Mouse (Mus musculus): ENCODE measurements around the gene Aph1a. TPM values are rescaled to one million over a fixed set of nuclear protein-coding genes. Genes with fewer than 3 reads are reported as not detected.
"Not testable (repeated sequence)": the region's sequence is repeated elsewhere in the genome, so short reads cannot be mapped to it uniquely, and the experiment has no call there.

The Aph1a gene
- polyA plus RNA-seq, 1 experiment from 2014 or later = 34.6 TPM

DNA sequence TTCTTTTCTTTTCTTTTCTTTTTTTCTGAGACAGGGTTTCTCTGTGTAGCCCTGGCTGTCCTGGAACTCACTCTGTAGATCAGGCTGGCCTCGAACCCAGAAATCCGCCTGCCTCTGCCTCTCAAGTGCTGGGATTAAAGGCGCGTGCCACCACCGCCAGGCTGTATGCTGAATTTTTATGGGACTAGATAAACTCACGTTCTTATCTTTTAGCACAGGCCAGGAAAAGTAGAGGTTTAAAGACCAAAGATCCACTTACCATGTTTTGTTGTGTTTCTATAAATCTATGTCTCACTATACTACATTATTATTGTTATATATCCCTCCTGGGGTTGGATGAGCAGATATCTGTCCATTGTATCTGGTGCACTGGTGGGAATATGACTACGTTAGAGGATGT is 29.7 kb downstream of the Aph1a start:
- not testable (repeated sequence) for H3K36me3 ChIP-seq; H3K27ac ChIP-seq (replicated peaks); H3K9me3 ChIP-seq (replicated peaks); H3K9ac ChIP-seq; ATAC-seq (ENCODE audit: insufficient number of reproducible peaks, low FRiP score, low TSS enrichment, low read depth); H3K4me2 ChIP-seq (replicated peaks); H3K4me3 ChIP-seq (replicated peaks); H3K4me1 ChIP-seq; H3K27me3 ChIP-seq
- 93% methylated on average over 7 of the region's 7 CpGs for WGBS

DNA sequence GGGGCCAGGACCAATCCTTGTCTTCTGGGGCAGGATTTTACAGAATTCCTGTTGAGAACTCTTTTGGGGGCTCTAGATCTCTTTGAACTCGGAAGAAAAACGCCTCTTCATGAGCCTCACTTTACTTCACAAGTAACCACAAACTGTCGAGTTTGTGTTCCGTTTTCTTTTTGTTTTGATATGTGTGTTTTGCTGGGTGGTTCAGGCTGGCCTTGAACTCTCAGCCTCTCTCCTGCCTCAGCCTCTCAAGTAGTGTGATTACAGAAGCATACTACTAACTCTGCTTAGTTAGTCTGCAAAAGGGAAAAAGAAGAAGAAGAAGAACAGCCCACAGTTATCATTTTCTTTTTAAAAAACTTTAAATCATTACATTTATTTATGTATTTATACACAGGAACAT is 30.4 kb downstream of the Aph1a start:
- Histone ChIP-seq H3K27me3 (no peaks in the 10 kb centered on the region), H3K9me3 (replicated peaks) (no peaks in the 10 kb centered on the region), H3K27ac (replicated peaks) (no peak overlapping the region), H3K9ac (no peak overlapping the region), H3K4me3 (replicated peaks) (no peak overlapping the region), H3K36me3 (no peaks in the 10 kb centered on the region), H3K4me1 (peaks cover 3% of the 10 kb centered on the region; the same call in 1 of the 2 replicates), H3K4me2 (replicated peaks) (no peak overlapping the region)
- WGBS = 64% methylated on average over 4 of the region's 4 CpGs
- ATAC-seq (ENCODE audit: insufficient number of reproducible peaks, low FRiP score, low TSS enrichment, low read depth) = no peak

DNA sequence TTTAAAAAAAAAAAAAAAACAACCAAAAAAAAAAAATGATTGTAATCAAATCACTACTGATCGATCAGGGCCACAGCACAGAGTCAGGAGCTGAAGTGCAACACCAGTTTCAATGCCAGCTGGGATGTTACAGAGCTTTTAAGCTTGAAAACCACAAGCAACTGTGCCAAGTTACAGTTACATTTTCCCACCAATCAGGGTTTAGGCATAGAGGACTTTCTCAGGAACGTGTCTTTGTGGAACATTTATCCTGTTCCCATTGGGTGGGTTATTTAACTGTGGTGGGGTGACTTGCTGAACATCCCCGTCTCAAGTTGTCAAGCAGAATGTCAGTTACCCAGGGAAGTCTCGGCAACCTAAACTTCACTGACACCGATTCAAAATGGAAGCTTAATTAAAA is 31.3 kb downstream of the Aph1a start:
- WGBS = 50% methylated on average over 5 of the region's 5 CpGs
- no peak overlapping the region for H3K4me3 ChIP-seq (replicated peaks)
- no peaks in the 10 kb centered on the region for H3K36me3 ChIP-seq
- no peak overlapping the region for H3K27ac ChIP-seq (replicated peaks)
- H3K4me1 ChIP-seq = peaks cover 3% of the 10 kb centered on the region; the same call in 1 of the 2 replicates
- no peak overlapping the region for H3K9ac ChIP-seq
- H3K9me3 ChIP-seq (replicated peaks) = no peaks in the 10 kb centered on the region
- H3K27me3 ChIP-seq = no peaks in the 10 kb centered on the region
- ATAC-seq (ENCODE audit: insufficient number of reproducible peaks, low FRiP score, low TSS enrichment, low read depth) = no peak
- no peak overlapping the region for H3K4me2 ChIP-seq (replicated peaks)

DNA sequence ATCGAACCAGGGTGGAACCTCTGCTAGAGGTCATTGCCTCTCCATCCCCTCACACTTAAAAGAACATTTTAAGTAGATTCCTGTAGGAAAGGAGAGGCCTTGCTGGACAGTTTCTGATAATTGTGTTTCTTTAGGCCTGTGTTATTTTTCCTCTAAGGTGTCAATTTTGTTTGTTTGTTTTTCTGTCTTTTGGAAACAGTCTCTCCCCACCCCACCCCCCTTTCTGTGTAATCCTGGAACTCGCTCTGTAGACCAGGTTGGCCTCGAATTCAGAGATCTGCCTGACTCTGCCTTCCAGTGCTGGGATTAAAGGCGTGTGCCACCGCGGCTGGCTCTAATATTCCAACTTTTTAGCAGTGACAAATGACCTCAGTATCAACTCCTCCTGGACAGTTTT is 34.5 kb downstream of the Aph1a start:
- Histone ChIP-seq H3K27ac (replicated peaks) (peak overlapping the region; percentile 84), H3K27me3 (no peaks in the 10 kb centered on the region), H3K4me2 (replicated peaks) (peak overlapping the region; percentile 65), H3K4me1 (peaks cover 6% of the 10 kb centered on the region; the same call in 1 of the 2 replicates), H3K36me3 (no peaks in the 10 kb centered on the region), H3K9ac (0 out of 2 replicates have a peak overlapping the region, but pooled peaks have one; percentile 34), H3K9me3 (replicated peaks) (no peaks in the 10 kb centered on the region), H3K4me3 (replicated peaks) (peak overlapping the region; percentile 88)
- WGBS = 68% methylated on average over 6 of the region's 6 CpGs
- no peak for ATAC-seq (ENCODE audit: insufficient number of reproducible peaks, low FRiP score, low TSS enrichment, low read depth)

DNA sequence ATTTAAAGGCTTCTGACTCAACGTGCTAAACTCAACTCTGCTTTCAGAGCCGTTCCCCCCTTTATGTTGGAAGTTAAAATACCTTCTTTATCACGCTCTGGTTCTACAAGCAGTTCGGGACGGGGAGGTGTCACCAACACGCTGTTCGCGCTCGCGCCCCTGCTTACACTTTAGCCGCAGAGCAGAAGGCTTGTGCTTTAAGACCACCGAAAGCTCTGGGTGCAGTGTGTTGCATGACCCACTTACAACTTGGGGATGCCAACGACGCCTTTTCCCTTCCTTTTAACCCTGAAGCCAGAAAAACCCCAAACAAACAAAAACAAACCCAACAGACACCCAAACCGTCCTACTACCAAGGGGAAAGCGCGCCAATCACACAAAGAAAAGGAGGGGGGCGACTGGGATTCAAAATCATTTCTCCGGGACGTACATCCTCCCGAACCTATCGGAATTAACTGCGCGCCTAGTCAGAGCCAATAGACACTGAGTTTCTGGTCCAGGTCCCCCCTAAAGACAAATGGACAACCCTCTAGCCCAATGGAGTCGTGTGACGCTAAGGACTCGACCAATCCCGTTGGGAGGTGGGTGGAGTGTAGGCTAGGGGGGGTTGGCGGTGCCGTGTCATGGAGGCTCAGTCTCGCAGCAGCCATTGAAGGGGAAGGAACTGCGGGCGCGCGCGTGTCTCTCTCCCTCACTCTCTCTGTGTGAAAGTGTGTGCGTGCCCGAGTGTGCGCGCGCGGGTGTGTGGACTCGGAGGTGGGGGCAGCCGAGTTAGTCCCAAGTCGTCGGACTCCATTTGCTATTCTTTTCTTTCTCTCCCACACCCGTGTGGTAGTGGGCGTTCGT is 35.1 kb downstream of the Aph1a start, which contains the start of gene Anp32e:
Anp32e (plus strand) TSS at position 589 of the 846 bp plus-strand sequence.
- Histone ChIP-seq H3K36me3 (peaks cover 4% of the 10 kb centered on the region; the same call in 1 of the 2 replicates), H3K9me3 (replicated peaks) (no peaks in the 10 kb centered on the region), H3K4me1 (peaks cover 6% of the 10 kb centered on the region; the same call in 1 of the 2 replicates), H3K27me3 (no peaks in the 10 kb centered on the region), H3K4me3 (replicated peaks) (peak within 1 kb of the TSS; percentile 88), H3K9ac (peak within 1 kb of the TSS; percentile 93), H3K27ac (replicated peaks) (peak within 1 kb of the TSS; percentile 94), H3K4me2 (replicated peaks) (peak within 1 kb of the TSS; percentile 65)
- ATAC-seq (ENCODE audit: insufficient number of reproducible peaks, low FRiP score, low TSS enrichment, low read depth) = peak; percentile 100
- WGBS = under 1% methylated on average over 49 of the region's 49 CpGs

DNA sequence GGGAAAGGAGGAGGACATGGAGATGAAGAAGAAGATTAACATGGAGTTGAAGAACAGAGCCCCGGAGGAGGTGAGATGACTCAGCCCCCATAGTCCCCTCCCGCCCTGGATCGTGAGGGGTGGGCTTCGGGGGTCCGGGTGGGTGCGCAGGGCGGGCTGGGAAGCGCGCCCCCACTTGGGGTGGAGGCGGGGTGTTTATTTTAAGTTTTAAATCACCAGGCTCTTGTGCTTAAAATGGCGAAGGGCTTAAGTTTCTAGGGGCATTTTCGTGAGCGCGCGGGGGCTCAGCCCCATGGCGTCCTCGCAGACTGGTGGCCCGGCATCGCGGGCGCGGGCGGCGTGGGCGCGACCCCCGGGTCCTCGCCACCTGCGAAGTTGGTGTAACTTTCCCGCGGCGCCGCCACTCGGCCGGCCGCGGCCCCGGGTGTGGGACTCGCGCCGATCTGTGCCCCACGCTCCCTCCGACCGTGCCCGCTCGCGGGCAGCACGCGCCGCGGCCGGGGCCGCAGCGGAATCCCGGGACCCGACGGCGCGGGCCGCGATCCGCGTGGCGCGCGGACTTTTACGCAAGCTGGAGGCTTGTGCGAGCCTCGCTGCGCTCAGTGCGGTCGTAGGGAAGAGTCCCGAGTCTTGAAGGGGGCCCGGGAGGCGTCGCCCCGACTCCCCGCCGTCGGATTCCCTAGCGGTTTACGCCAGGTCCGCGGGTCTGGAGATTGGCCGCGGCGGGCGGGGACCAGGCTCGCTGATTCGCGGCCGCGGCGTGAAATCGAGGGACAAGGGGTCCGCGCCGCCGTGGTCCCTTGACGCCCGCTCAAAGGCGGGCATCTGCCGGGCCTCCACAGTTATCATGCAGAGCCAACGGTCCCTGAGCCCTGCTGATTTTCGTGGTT is 36.1 kb downstream of the Aph1a start:
- under 1% methylated on average over 104 of the region's 105 CpGs for WGBS
- no peak; the same call in 1 of the 2 replicates for ATAC-seq (ENCODE audit: insufficient number of reproducible peaks, low FRiP score, low TSS enrichment, low read depth)

DNA sequence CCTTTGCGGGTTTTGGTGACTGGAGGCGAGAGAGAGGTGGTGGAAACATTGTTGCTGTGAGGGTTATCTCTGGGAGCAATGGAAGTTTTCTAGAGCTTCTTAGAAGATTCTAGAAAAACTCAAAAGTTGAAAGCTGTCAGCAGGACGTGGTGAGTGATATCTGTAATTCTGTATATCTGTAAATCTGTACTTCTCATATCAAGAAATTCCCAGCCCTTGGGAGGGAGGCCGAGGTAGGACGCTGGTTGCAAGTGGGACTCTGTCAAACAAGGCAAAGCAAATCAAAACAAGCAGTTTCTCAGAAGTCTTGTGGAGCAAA is 36.7 kb downstream of the Aph1a start:
- peaks cover 6% of the 10 kb centered on the region; the same call in 1 of the 2 replicates for H3K4me1 ChIP-seq
- peak overlapping the region; percentile 88 for H3K4me3 ChIP-seq (replicated peaks)
- H3K27me3 ChIP-seq = no peaks in the 10 kb centered on the region
- peaks cover 19% of the 10 kb centered on the region for H3K36me3 ChIP-seq
- H3K9me3 ChIP-seq (replicated peaks) = no peaks in the 10 kb centered on the region
- H3K9ac ChIP-seq = peak overlapping the region; percentile 93
- ATAC-seq (ENCODE audit: insufficient number of reproducible peaks, low FRiP score, low TSS enrichment, low read depth) = no peak
- peak overlapping the region; percentile 94 for H3K27ac ChIP-seq (replicated peaks)
- WGBS = 2% methylated on average over 5 of the region's 5 CpGs
- H3K4me2 ChIP-seq (replicated peaks) = peak overlapping the region; percentile 65

More for the DNA sequence above, 36.1 kb downstream of the Aph1a start:
- H3K27ac ChIP-seq (replicated peaks) = peak overlapping the region; percentile 94
- H3K4me1 ChIP-seq = peaks cover 6% of the 10 kb centered on the region; the same call in 1 of the 2 replicates
- H3K27me3 ChIP-seq = no peaks in the 10 kb centered on the region
- H3K4me3 ChIP-seq (replicated peaks) = peak overlapping the region; percentile 88
- H3K9me3 ChIP-seq (replicated peaks) = no peaks in the 10 kb centered on the region
- H3K9ac ChIP-seq = peak overlapping the region; percentile 93
- peaks cover 13% of the 10 kb centered on the region for H3K36me3 ChIP-seq
- H3K4me2 ChIP-seq (replicated peaks) = peak overlapping the region; percentile 65

DNA sequence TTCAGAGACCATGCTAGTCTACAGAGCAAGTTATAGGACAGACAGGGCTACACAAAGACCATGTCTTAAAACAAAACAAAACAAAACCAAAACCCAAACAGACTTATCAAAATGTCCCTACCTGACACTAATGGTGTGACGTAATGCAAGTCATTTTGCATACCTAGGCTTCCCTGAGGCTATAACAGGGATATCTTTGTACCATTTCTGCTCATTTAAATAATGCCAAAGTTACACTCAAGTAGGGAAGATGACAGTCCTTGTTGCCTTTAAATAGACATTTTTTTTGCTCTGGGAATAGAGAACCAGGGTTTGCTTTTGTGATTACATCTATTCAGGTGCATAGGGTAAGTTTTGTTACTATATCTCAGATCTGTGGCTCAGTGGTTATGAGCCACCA is 37.7 kb downstream of the Aph1a start:
- Histone ChIP-seq H3K4me2 (replicated peaks) (no peak overlapping the region), H3K9me3 (replicated peaks) (no peaks in the 10 kb centered on the region), H3K27me3 (no peaks in the 10 kb centered on the region), H3K27ac (replicated peaks) (no peak overlapping the region), H3K36me3 (peaks cover 22% of the 10 kb centered on the region), H3K9ac (no peak overlapping the region), H3K4me3 (replicated peaks) (no peak overlapping the region), H3K4me1 (peaks cover 6% of the 10 kb centered on the region; the same call in 1 of the 2 replicates)
- no peak for ATAC-seq (ENCODE audit: insufficient number of reproducible peaks, low FRiP score, low TSS enrichment, low read depth)
- 89% methylated on average over 1 of the region's 1 CpGs for WGBS

DNA sequence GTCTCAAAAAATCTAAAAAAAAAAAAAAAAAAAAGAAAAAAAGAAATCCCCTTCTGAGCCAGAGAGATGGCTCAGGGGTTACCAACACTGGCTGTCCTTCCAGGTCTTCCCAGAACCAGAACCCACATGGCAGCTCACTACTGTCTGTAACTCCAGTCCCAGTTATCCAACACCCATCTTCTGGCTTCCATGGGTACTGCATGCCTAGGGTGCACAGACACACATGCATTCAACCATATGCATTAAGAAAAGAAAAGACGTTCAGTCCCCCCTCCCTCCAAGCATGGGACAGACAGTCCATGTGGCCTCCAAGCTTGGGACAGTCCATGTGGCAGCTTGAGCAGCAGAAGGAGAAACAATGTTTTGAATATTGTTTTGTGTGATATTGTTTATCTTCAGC is 38.4 kb downstream of the Aph1a start:
- Histone ChIP-seq H3K4me3 (replicated peaks) (no peak overlapping the region), H3K4me1 (peaks cover 6% of the 10 kb centered on the region; the same call in 1 of the 2 replicates), H3K9ac (no peak overlapping the region), H3K4me2 (replicated peaks) (no peak overlapping the region), H3K36me3 (peaks cover 28% of the 10 kb centered on the region), H3K27me3 (no peaks in the 10 kb centered on the region), H3K27ac (replicated peaks) (no peak overlapping the region), H3K9me3 (replicated peaks) (no peaks in the 10 kb centered on the region)
- WGBS = 50% methylated on average over 1 of the region's 1 CpGs
- no peak for ATAC-seq (ENCODE audit: insufficient number of reproducible peaks, low FRiP score, low TSS enrichment, low read depth)

DNA sequence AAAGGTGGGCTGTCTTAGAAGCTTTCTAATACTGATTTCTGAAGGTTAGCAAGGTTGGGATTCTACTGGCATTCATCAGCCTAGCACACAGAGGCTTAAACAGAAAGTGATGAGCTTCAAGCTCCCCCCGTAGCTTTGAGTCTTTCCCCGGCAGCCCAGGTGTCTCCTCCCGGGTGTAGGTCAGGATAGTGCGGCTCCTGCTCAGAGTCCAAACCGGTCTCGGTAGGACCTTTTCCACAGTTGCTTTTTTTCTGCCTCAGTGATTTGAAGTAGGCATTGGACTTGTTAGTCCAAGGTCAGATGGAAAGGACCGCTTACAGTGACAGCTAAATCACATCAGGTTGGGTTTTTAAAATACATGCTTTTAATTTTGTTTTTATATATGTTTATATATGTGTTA is 38.8 kb downstream of the Aph1a start:
- 92% methylated on average over 7 of the region's 7 CpGs for WGBS

More for the DNA sequence above, 38.8 kb downstream of the Aph1a start:
- no peak for ATAC-seq (ENCODE audit: insufficient number of reproducible peaks, low FRiP score, low TSS enrichment, low read depth)
- Histone ChIP-seq H3K4me2 (replicated peaks) (no peak overlapping the region), H3K36me3 (peaks cover 32% of the 10 kb centered on the region), H3K9ac (no peak overlapping the region), H3K9me3 (replicated peaks) (no peaks in the 10 kb centered on the region), H3K4me1 (peaks cover 6% of the 10 kb centered on the region; the same call in 1 of the 2 replicates), H3K27me3 (no peaks in the 10 kb centered on the region), H3K27ac (replicated peaks) (no peak overlapping the region), H3K4me3 (replicated peaks) (no peak overlapping the region)
